Mouse (Mus musculus) stomach, postnatal 0 days (tissue): ENCODE measurements around the gene Ss18l2.
A peak's percentile ranks its signal among the peaks of the same experiment; 100 is the strongest.

Source experiments
- CTCF ChIP-seq: IDR thresholded peaks from 2 replicates; pipeline ENCODE4 v1.5.1; 2016; ENCODE audit warnings: antibody characterized with exemption, low read depth, mild to moderate bottlenecking, moderate library complexity
- EP300 ChIP-seq: optimal IDR thresholded peaks from 2 replicates; pipeline ENCODE3; 2016; ENCODE audit warnings: antibody characterized with exemption

DNA sequence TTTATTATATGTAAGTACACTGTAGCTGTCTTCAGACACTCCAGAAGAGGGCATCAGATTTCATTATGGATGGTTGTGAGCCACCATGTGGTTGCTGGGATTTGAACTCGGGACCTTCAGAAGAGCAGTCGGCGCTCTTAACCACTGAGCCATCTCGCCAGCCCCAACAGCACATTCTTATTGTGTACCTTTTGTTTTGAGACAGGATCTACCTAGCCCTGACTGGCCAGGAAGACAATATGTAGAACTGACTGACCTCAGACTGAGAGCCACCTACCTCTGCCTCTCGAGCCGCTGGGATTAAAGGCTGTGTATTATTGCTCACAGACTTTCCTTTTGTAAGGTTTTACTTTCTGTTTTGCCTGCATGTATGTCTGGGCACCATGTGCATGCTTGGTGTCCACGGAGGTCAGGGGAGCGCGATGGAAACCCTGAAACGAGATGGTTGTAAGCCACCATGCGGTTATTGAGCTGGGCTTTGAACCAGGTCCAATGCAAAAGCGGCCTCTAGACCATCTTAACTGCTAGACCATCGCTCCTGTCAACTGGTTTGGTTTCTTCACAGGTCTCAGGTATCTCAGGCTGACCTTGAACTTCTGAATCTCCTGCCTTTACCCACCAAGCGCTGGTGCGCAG lies 8.1 kb downstream of the Ss18l2 start:
- TF ChIP-seq CTCF (0 out of 2 replicates have a peak, but pooled peaks have one; percentile 2), EP300 (no peak)
